Mouse (Mus musculus) heart, embryonic 16.5 days (tissue): ENCODE data around the gene Defb47. TPM values are rescaled to one million over a fixed set of nuclear protein-coding genes. Genes with fewer than 3 reads are reported as not detected.

ENCODE experiments used
- polyA plus RNA-seq: library from polyadenylated mRNA; unstranded; fragments of >200 nt; fragmentation: Nextera tagmentation; extraction: Ambion mirVana; gene quantifications from 2 replicates; pipeline ENCODE4 v1.2.1, GENCODE M21; 2015

Gene Defb47
- polyA plus RNA-seq, 1 experiment from 2014 or later, result not detected

Other genes with a start within 250 kb of the Defb47 start
- 15.6 TPM in 2 replicates for gene Ints6, start 236.9 kb upstream of the Defb47 start, polyA plus RNA-seq
- 4.0 and 4.5 TPM in 2 replicates for gene Wdfy2, start 160.4 kb upstream of the Defb47 start, polyA plus RNA-seq
- not detected in 2 replicates for gene Defb48, start 13.6 kb upstream of the Defb47 start, polyA plus RNA-seq
- not detected in 2 replicates for gene Defb43, start 13.7 kb downstream of the Defb47 start, polyA plus RNA-seq
- gene Defb42, start 48.9 kb downstream of the Defb47 start, polyA plus RNA-seq, result 1.2 and 2.2 TPM in 2 replicates
- not detected in 2 replicates for gene Defb30, start 51.9 kb downstream of the Defb47 start, polyA plus RNA-seq